Mouse (Mus musculus): ENCODE data around the gene Fbxo7.

Fbxo7 gene

GRCm38 (mm10) chr10:86034007-86034728 is 12.4 kb downstream of the Fbxo7 start:
- in situ Hi-C loops (cut with MboI, MseI), result no loop called here

GRCm38 (mm10) chr10:86043651-86044050 is 21.9 kb downstream of the Fbxo7 start:
- in situ Hi-C loops (cut with MboI, MseI), result no loop called here

GRCm38 (mm10) chr10:86044066-86044465 is 22.3 kb downstream of the Fbxo7 start:
- in situ Hi-C loops (cut with MboI, MseI), result no loop called here

GRCm38 (mm10) chr10:86046371-86046770 is 24.6 kb downstream of the Fbxo7 start:
- in situ Hi-C loops (cut with MboI, MseI), result no loop called here

GRCm38 (mm10) chr10:86047786-86048185 is 26.0 kb downstream of the Fbxo7 start:
- in situ Hi-C loops (cut with MboI, MseI), result no loop called here

GRCm38 (mm10) chr10:86050522-86050921 is 28.8 kb downstream of the Fbxo7 start:
- in situ Hi-C loops (cut with MboI, MseI), result loop anchor here in 1 of 2 experiments (5.0 kb wide), 1 partner anchor 78 kb away; no protein-coding TSS in a partner anchor

GRCm38 (mm10) chr10:86052818-86053522 is 31.2 kb downstream of the Fbxo7 start:
- in situ Hi-C loops (cut with MboI, MseI), result loop anchor here in 1 of 2 experiments (5.0 kb wide), 1 partner anchor 81 kb away; no protein-coding TSS in a partner anchor

GRCm38 (mm10) chr10:86056297-86056903 is 34.6 kb downstream of the Fbxo7 start:
- in situ Hi-C loops (cut with MboI, MseI), result loop anchor here in 1 of 2 experiments (5.0 kb wide), 1 partner anchor 89 kb away; no protein-coding TSS in a partner anchor

GRCm38 (mm10) chr10:86057286-86057685 is 35.5 kb downstream of the Fbxo7 start:
- in situ Hi-C loops (cut with MboI, MseI), result loop anchor here in 1 of 2 experiments (5.0 kb wide), 1 partner anchor 90 kb away; no protein-coding TSS in a partner anchor

- in situ Hi-C loops (cut with MboI, MseI), result loop anchor here in 1 of 2 experiments (5.0 kb wide), 1 partner anchor 90 kb away; no protein-coding TSS in a partner anchor
These were observed 35.9 kb downstream of the Fbxo7 start for GRCm38 (mm10) chr10:86057712-86058111.

GRCm38 (mm10) chr10:86060267-86060666 is 38.5 kb downstream of the Fbxo7 start:
- in situ Hi-C loops (cut with MboI, MseI), result no loop called here

GRCm38 (mm10) chr10:86062261-86063017 is 40.7 kb downstream of the Fbxo7 start:
- in situ Hi-C loops (cut with MboI, MseI), result no loop called here

- in situ Hi-C loops (cut with MboI, MseI), result no loop called here
These were observed 41.2 kb downstream of the Fbxo7 start for GRCm38 (mm10) chr10:86063018-86063384.

GRCm38 (mm10) chr10:86064937-86065336 is 43.2 kb downstream of the Fbxo7 start:
- in situ Hi-C loops (cut with MboI, MseI), result loop anchor here (5.0 kb wide), 2 partner anchors 227 to 387 kb away; no protein-coding TSS in a partner anchor

- in situ Hi-C loops (cut with MboI, MseI), result loop anchor here (5.0 kb wide), 2 partner anchors 227 to 387 kb away; no protein-coding TSS in a partner anchor
These were observed 43.9 kb downstream of the Fbxo7 start for GRCm38 (mm10) chr10:86065661-86066060.

- in situ Hi-C loops (cut with MboI, MseI), result loop anchor here (5.0 kb wide), 2 partner anchors 226 to 386 kb away; no protein-coding TSS in a partner anchor
These were observed 44.9 kb downstream of the Fbxo7 start for GRCm38 (mm10) chr10:86066651-86067050.

GRCm38 (mm10) chr10:86067911-86068310 is 46.1 kb downstream of the Fbxo7 start:
- in situ Hi-C loops (cut with MboI, MseI), result loop anchor here (5.0 kb wide), 2 partner anchors 224 to 384 kb away; no protein-coding TSS in a partner anchor

GRCm38 (mm10) chr10:86069341-86069740 is 47.6 kb downstream of the Fbxo7 start:
- in situ Hi-C loops (cut with MboI, MseI), result loop anchor here (5.0 kb wide), 2 partner anchors 223 to 383 kb away; no protein-coding TSS in a partner anchor

GRCm38 (mm10) chr10:86070751-86071150 is 49.0 kb downstream of the Fbxo7 start:
- in situ Hi-C loops (cut with MboI, MseI), result loop anchor here in 1 of 2 experiments (5.0 kb wide), 1 partner anchor 382 kb away; no protein-coding TSS in a partner anchor

- in situ Hi-C loops (cut with MboI, MseI), result loop anchor here in 1 of 2 experiments (5.0 kb wide), 1 partner anchor 378 kb away; no protein-coding TSS in a partner anchor
These were observed 52.4 kb downstream of the Fbxo7 start for GRCm38 (mm10) chr10:86074134-86074533.

Measured in T-helper 17 cell (primary cell).